Mouse (Mus musculus) left cerebral cortex, postnatal 36 days (tissue): Measurements from ENCODE around the gene Gm11111. TPM values are rescaled to one million over a fixed set of nuclear protein-coding genes. Genes with fewer than 3 reads are reported as not detected.

Experiments used
- DNase-seq, 2 experiments: peaks; one replicate each; pipeline ENCODE4 v3.0.0; 2021 to 2022; ENCODE audit warnings: low spot score in 2 of 2, mixed read lengths in 1 of 2
- intact Hi-C: fragments of 180-260 bp; cut with DNase I; formaldehyde crosslinking; loops from one replicate; pipeline ENCODE4 v1.15.1; 2025
- total RNA-seq, 2 experiments: library from RNA; stranded (reverse); gene quantifications; 2 replicates each; pipeline ENCODE4 v1.2.3; 2021

Gene Gm11111
- total RNA-seq, 2 experiments from 2014 or later = not detected

DNA sequence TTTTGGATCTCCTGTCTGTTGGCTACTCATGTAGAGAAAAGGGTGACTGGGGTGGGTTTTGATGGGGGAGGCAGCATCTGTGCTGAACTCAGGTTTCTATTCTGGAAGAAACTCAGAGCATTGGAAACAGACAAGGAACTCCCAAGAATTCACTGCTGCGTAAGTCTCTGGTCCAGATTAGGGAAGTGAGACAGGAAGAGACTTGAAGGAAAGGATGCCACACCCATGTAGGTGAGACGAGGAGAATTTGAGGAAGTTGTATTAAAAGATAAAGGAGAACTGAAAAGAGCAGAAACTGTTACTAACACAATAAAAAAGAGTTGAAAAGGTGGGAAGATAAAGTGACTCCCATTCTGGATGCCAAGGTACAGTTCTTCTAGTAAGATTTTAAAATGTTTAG is 25.9 kb downstream of the Gm11111 start:
- intact Hi-C loops = no loop called here
- no peak for DNase-seq

DNA sequence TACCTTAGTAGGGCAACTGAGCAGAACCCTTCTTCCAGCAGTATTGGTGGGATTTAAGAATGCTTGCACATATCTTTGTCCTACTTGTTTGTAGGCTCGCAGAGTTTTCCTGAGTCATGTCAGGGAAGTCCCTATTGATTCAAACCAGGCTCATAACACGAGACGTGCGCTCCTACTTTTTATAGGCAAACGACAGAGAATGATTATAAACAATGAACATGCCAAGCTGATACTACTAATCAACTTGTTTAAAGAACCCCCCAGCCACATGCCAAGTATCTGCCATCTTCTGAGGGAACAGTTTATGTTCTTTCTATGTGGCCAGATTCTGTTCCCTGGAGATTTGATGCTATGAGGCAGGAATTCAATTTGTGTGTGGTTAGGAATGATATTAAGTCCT is 28.3 kb downstream of the Gm11111 start:
- no peak for DNase-seq
- intact Hi-C loops = no loop called here

DNA sequence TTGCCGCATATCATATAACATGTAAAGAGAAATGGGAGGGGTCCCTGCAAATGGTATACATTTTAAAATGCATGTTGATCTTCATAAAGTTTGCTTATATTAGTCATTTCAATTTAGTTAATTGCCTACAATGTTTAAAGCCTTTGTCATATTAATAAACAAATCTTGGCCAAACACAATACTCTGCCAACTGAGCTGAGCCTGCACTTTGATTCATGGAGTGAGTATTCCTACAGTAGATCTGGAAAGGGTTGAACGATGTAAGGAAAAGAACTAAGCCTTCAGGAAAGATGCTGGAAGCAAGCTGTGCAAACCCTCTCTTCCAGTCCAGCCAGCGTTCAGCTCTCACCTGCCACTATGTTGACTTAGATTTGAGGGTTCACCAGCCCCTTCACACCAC is 29.6 kb downstream of the Gm11111 start:
- DNase-seq = no peak
- intact Hi-C loops = no loop called here

DNA sequence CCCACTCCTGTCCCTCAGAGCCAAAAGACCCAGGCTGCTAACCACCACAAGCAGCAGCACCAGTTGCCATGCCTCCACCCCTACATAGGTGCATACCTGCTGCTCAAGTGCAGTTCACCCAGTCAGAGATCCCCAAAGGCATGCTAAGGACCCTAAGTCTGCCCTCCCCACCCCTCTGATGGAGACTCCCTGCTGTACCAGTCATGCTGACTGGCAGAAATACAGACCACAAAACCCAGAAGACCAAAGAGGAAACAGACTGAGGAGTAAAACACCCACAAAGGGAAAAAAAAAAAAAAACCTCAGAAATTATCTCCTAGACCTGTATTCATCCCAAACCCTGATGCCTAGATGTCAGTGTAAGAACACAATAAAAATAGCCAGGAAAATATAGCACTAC is 33.4 kb downstream of the Gm11111 start:
- intact Hi-C loops = no loop called here
- no peak for DNase-seq

Other genes with a start within 250 kb of the Gm11111 start
- gene Cfap299, start 223.4 kb upstream of the Gm11111 start, total RNA-seq = under 1 TPM in 1 of 2 experiments, not detected in 1; 0.76 TPM